Mouse (Mus musculus) bone marrow macrophage, adult 2 months (primary cell): Measurements from ENCODE around the gene Ttc36.

Source experiments
- CTCF ChIP-seq: IDR thresholded peaks from 2 replicates; pipeline ENCODE4 v1.5.1; 2012; ENCODE audit warnings: low read depth, mild to moderate bottlenecking, low read length, moderate library complexity
- POLR2A ChIP-seq: IDR thresholded peaks from 2 replicates; pipeline ENCODE4 v1.6.1; 2012; ENCODE audit warnings: mild to moderate bottlenecking, low read depth, low read length, borderline replicate concordance

GRCm38 (mm10) chr9:44817522-44817921, 14.7 kb upstream of the Ttc36 start:
- TF ChIP-seq POLR2A (no peak), CTCF (no peak)
